Mouse (Mus musculus) C2C12 (cell line): ENCODE measurements around the gene Pglyrp1.

Experiments
- CEBPB ChIP-seq: IDR thresholded peaks from one replicate; pipeline ENCODE4 v1.6.1; 2011; ENCODE audit warnings: low read depth, mild to moderate bottlenecking, control low read depth, moderate library complexity
- CTCF ChIP-seq: IDR thresholded peaks from one replicate; pipeline ENCODE4 v1.5.1; 2011; ENCODE audit not compliant: control insufficient read depth, insufficient read depth, insufficient read length
- FOSL1 ChIP-seq: IDR thresholded peaks from one replicate; pipeline ENCODE4 v1.8.0; 2011; ENCODE audit warnings: mild to moderate bottlenecking, low read length; ENCODE audit not compliant: poor library complexity, insufficient read depth, severe bottlenecking
- MAX ChIP-seq: IDR thresholded peaks from one replicate; pipeline ENCODE4 v1.6.1; 2011; ENCODE audit warnings: mild to moderate bottlenecking, control low read depth
- MYOD1 ChIP-seq: IDR thresholded peaks from one replicate; pipeline ENCODE4 v1.6.1; 2011; ENCODE audit warnings: low read depth; ENCODE audit not compliant: control insufficient read depth, insufficient read length
- MYOG ChIP-seq: IDR thresholded peaks from one replicate; pipeline ENCODE4 v1.6.1; 2011; ENCODE audit not compliant: control insufficient read depth, insufficient read length; ENCODE audit errors: extremely low read depth
- USF1 ChIP-seq: IDR thresholded peaks from one replicate; pipeline ENCODE4 v1.6.1; 2011; ENCODE audit warnings: low read depth, mild to moderate bottlenecking, control low read depth, moderate library complexity

DNA sequence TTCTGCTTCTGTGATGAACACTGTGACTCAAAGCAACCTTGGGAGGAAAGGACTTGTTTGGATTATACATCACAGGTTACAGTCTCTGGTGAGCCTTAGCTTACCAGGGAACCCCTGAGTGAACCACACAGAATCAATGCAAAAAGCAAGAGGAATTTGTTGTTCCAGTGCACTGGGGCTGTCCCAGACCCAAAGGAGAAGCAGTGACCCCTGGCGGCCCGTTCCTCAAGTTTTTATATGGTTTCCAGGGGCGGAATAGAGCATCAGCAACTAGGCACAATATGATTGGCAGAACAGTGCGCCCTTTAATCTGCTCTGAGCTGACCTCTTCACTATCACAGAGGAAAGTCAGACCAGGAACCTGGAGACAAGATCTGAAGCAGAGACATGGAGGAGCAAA lies 45.1 kb downstream of the Pglyrp1 start:
- TF ChIP-seq CTCF (no peak), USF1 (no peak), MAX (no peak), MYOD1 (no peak), MYOG (no peak), CEBPB (no peak), FOSL1 (no peak)
